Comparison of ENCODE assay signal across 20 mouse cellular contexts in the genomic region with DNA sequence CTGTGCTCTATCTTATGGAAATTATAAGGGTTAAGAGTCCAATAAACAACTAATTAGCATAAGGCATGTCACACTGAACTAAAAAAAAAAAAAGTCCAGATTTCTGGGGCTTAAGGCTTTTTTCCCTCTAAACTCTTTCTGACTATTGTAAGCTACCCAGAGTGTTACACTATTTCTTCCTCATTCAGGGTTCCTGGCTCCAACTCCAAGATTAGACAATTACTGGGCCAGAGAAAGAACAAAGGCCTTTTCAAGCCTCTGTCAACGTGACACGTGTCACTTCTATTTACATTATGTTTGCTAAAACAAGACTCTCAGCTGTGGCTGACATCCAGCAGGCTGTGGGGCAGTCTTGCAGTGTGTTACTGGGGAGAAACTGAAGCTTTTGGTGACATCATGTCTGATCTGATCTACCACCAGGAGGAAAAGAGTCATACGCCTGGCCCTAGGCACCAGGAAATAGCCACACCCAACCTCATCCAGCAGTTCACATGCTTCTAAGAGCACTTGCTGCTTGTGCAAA.
DNase-seq lines count a peak whose midpoint lies in the region; ATAC-seq and TF ChIP-seq lines count a peak whose summit lies in the region.
"Had no signal": no experiment of that assay in that cellular context is flagged by ENCODE, and none has a peak within 500 bp of the region (broad histone marks: within the 10 kb centered on the region; RNA-seq: fewer than 3 reads in every experiment).

No protein-coding gene starts in this region.

- TF ChIP-seq POLR2A in lung, adult 2 months (IDR thresholded peaks at IDR 0.05; ENCODE audit: borderline replicate concordance, extremely low read depth, low read depth, low read length), result no peak

- H3K4me3 ChIP-seq in forebrain, embryonic 13.5 days, result no peak overlapping the region
- no peak overlapping the region for H3K4me3 ChIP-seq in forebrain, embryonic 10.5 days
- H3K4me3 ChIP-seq in lung, embryonic 14.5 days (ENCODE audit: low read depth, low read length), result no peak overlapping the region
- no peak overlapping the region for H3K4me3 ChIP-seq in lung, adult 2 months (replicated peaks; ENCODE audit: extremely low read depth, low read depth, low read length)
- H3K4me3 ChIP-seq in hindbrain, embryonic 16.5 days (ENCODE audit: low read length), result no peak overlapping the region
- H3K4me3 ChIP-seq: embryonic facial prominence, embryonic 12.5 days; heart, embryonic 12.5 days; intestine, embryonic 15.5 days; kidney, embryonic 15.5 days; neural tube, embryonic 13.5 days had no signal

- ATAC-seq in forebrain, embryonic 13.5 days, result peak; percentile 59
- ATAC-seq in lung, embryonic 14.5 days (ENCODE audit: insufficient read depth), result peak; percentile 94
- ATAC-seq in hindbrain, embryonic 16.5 days, result peak; percentile 76
- no peak for ATAC-seq in megakaryocyte, adult 5-6 weeks (ENCODE audit: poor library complexity, severe bottlenecking)
- ATAC-seq: intestine, embryonic 15.5 days had no signal

- no peaks in the 10 kb centered on the region for H3K36me3 ChIP-seq in forebrain, embryonic 13.5 days (ENCODE audit: poor library complexity, severe bottlenecking)
- no peaks in the 10 kb centered on the region for H3K36me3 ChIP-seq in forebrain, embryonic 10.5 days (replicated peaks)
- H3K36me3 ChIP-seq in lung, embryonic 14.5 days (ENCODE audit: insufficient read depth), result no peaks in the 10 kb centered on the region
- H3K36me3 ChIP-seq in hindbrain, embryonic 16.5 days (ENCODE audit: control insufficient read depth, insufficient read depth, low read length), result no peaks in the 10 kb centered on the region
- H3K36me3 ChIP-seq: embryonic facial prominence, embryonic 12.5 days; heart, embryonic 12.5 days; intestine, embryonic 15.5 days; kidney, embryonic 15.5 days; neural tube, embryonic 13.5 days had no signal

- no peak overlapping the region for H3K27ac ChIP-seq in forebrain, embryonic 13.5 days
- no peak overlapping the region for H3K27ac ChIP-seq in forebrain, embryonic 10.5 days
- peak overlapping the region; percentile 24; the same call in 1 of the 2 replicates for H3K27ac ChIP-seq in lung, embryonic 14.5 days (ENCODE audit: low read depth)
- H3K27ac ChIP-seq in hindbrain, embryonic 16.5 days (ENCODE audit: low read depth, low read length), result no peak overlapping the region
- H3K27ac ChIP-seq: embryonic facial prominence, embryonic 12.5 days; intestine, embryonic 15.5 days; kidney, embryonic 15.5 days; macrophage; neural tube, embryonic 13.5 days; stomach, postnatal 0 days had no signal

- H3K9ac ChIP-seq in forebrain, embryonic 13.5 days, result no peak overlapping the region
- no peak overlapping the region for H3K9ac ChIP-seq in lung, embryonic 14.5 days
- no peak overlapping the region for H3K9ac ChIP-seq in hindbrain, embryonic 16.5 days (ENCODE audit: low read depth, low read length)
- H3K9ac ChIP-seq: embryonic facial prominence, embryonic 12.5 days; heart, embryonic 12.5 days; intestine, embryonic 15.5 days; kidney, embryonic 15.5 days; neural tube, embryonic 13.5 days had no signal

- peak; percentile 32 for TF ChIP-seq CTCF in lung, embryonic 14.5 days (IDR thresholded peaks at IDR 0.05; ENCODE audit: low read depth)
- TF ChIP-seq CTCF in lung, adult 2 months (IDR thresholded peaks at IDR 0.05; ENCODE audit: insufficient read depth, low read length), result no peak

- H3K9me3 ChIP-seq in forebrain, embryonic 13.5 days (replicated peaks), result no peaks in the 10 kb centered on the region; the same call in 1 of the 2 replicates
- H3K9me3 ChIP-seq in forebrain, embryonic 10.5 days, result no peaks in the 10 kb centered on the region; the same call in 1 of the 2 replicates
- H3K9me3 ChIP-seq in lung, embryonic 14.5 days (ENCODE audit: low read depth, low read length), result peaks cover 3% of the 10 kb centered on the region; the same call in 1 of the 2 replicates
- H3K9me3 ChIP-seq in hindbrain, embryonic 16.5 days (ENCODE audit: control insufficient read depth, low read length), result no peaks in the 10 kb centered on the region
- H3K9me3 ChIP-seq: intestine, embryonic 15.5 days; neural tube, embryonic 13.5 days had no signal

- no peaks in the 10 kb centered on the region for H3K4me1 ChIP-seq in forebrain, embryonic 13.5 days
- H3K4me1 ChIP-seq in forebrain, embryonic 10.5 days, result no peaks in the 10 kb centered on the region
- no peaks in the 10 kb centered on the region for H3K4me1 ChIP-seq in lung, embryonic 14.5 days (ENCODE audit: insufficient read depth)
- no peaks in the 10 kb centered on the region for H3K4me1 ChIP-seq in lung, adult 2 months (ENCODE audit: control insufficient read depth, insufficient read depth, low read length)
- no peaks in the 10 kb centered on the region for H3K4me1 ChIP-seq in hindbrain, embryonic 16.5 days (ENCODE audit: control insufficient read depth, insufficient read depth, low read depth, low read length)
- H3K4me1 ChIP-seq: embryonic facial prominence, embryonic 12.5 days; heart, embryonic 12.5 days; intestine, embryonic 15.5 days; kidney, embryonic 15.5 days; neural tube, embryonic 13.5 days had no signal

- WGBS in forebrain, embryonic 13.5 days, result 25% methylated on average over 3 of the region's 3 CpGs
- WGBS in forebrain, embryonic 10.5 days, result 82% methylated on average over 3 of the region's 3 CpGs
- 22% methylated on average over 3 of the region's 3 CpGs for WGBS in lung, embryonic 14.5 days
- WGBS in lung, adult 2 months, result 27% methylated on average over 3 of the region's 3 CpGs
- 42% methylated on average over 3 of the region's 3 CpGs for WGBS in hindbrain, embryonic 16.5 days

- no peak for DNase-seq in forebrain, embryonic 10.5 days (ENCODE audit: extremely low spot score, low spot score)
- DNase-seq in lung, embryonic 14.5 days, result peak; percentile 92
- no peak for DNase-seq in lung, adult 2 months
- peak; percentile 1 for DNase-seq in 416B (ENCODE audit: low read depth)
- DNase-seq in thymus, postnatal 36 days, result no peak
- DNase-seq: adrenal gland, adult 8-10 months; cerebellum, adult 11-12 months; liver; right cerebral cortex, postnatal 25 days had no signal

- H3K4me2 ChIP-seq in forebrain, embryonic 13.5 days, result no peak overlapping the region
- no peak overlapping the region for H3K4me2 ChIP-seq in lung, embryonic 14.5 days
- no peak overlapping the region for H3K4me2 ChIP-seq in hindbrain, embryonic 16.5 days (ENCODE audit: low read length)
- H3K4me2 ChIP-seq: embryonic facial prominence, embryonic 12.5 days; heart, embryonic 12.5 days; intestine, embryonic 15.5 days; kidney, embryonic 15.5 days; neural tube, embryonic 13.5 days had no signal

- H3K27me3 ChIP-seq in forebrain, embryonic 13.5 days, result peaks cover 18% of the 10 kb centered on the region; the same call in 1 of the 2 replicates
- H3K27me3 ChIP-seq in forebrain, embryonic 10.5 days (ENCODE audit: poor library complexity, severe bottlenecking), result no peaks in the 10 kb centered on the region
- H3K27me3 ChIP-seq in lung, embryonic 14.5 days (ENCODE audit: insufficient read depth, low read length), result no peaks in the 10 kb centered on the region
- H3K27me3 ChIP-seq in hindbrain, embryonic 16.5 days (replicated peaks; ENCODE audit: control insufficient read depth, insufficient read depth, low read length), result no peaks in the 10 kb centered on the region
- H3K27me3 ChIP-seq: CH12.LX; embryonic facial prominence, embryonic 12.5 days; heart, embryonic 12.5 days; intestine, embryonic 15.5 days; kidney, embryonic 15.5 days; neural tube, embryonic 13.5 days had no signal

Comparison
In these comparisons a context has a peak if more than half of its experiments do, and no peak if none do; other contexts are left out.
1. DNase-seq: peak in lung, embryonic 14.5 days (single experiment) and 416B (single experiment); none in forebrain, embryonic 10.5 days (single experiment), lung, adult 2 months (single experiment) and thymus, postnatal 36 days (0 of 2).